Mouse (Mus musculus) brain, embryonic 14.5 days (tissue): Measurements from ENCODE around the gene Cnksr3.

ENCODE experiments used
- CTCF ChIP-seq: fragments of 200-500 bp; IDR thresholded peaks from 2 replicates; pipeline ENCODE4 v1.5.1; 2012; ENCODE audit warnings: inconsistent platforms, mild to moderate bottlenecking, moderate library complexity, borderline replicate concordance; ENCODE audit not compliant: insufficient read depth, insufficient read length; ENCODE audit errors: extremely low read depth
- POLR2A ChIP-seq: fragments of 200-500 bp; IDR thresholded peaks from 2 replicates; pipeline ENCODE4 v1.6.1; 2012; ENCODE audit warnings: mild to moderate bottlenecking, inconsistent platforms, borderline replicate concordance; ENCODE audit not compliant: poor library complexity, insufficient read depth, insufficient read length, severe bottlenecking; ENCODE audit errors: extremely low read depth

- TF ChIP-seq CTCF (no peak), POLR2A (no peak)
Measured at GRCm38 (mm10) chr10:7158285-7159060, 53.6 kb downstream of the Cnksr3 start.
